Mouse (Mus musculus) hindbrain, postnatal 0 days (tissue): ENCODE data around the gene Sdccag8. TPM values are rescaled to one million over a fixed set of nuclear protein-coding genes. Genes with fewer than 3 reads are reported as not detected.

Experiments
- ATAC-seq: fragments of 200-750 bp; cut with Nextera tagmentation; 2 replicates; pipeline ENCODE4 v1.8.0; 2017; ENCODE audit warnings: mild to moderate bottlenecking, moderate TSS enrichment, moderate library complexity
- DNase-seq: peaks from one replicate; pipeline ENCODE4 v3.0.0-alpha.2; 2015; ENCODE audit warnings: low spot score
- H3K27ac ChIP-seq: fragments of 300-500 bp; sonication (generic); 2 replicates; pipeline ENCODE4 v1.5.1; 2014; ENCODE audit warnings: mild to moderate bottlenecking
- H3K27me3 ChIP-seq: fragments of 300-500 bp; sonication (generic); 2 replicates; pipeline ENCODE4 v1.6.1; 2014; ENCODE audit warnings: low read length, mixed read lengths; ENCODE audit not compliant: insufficient read depth
- H3K36me3 ChIP-seq: fragments of 300-500 bp; sonication (generic); 2 replicates; pipeline ENCODE4 v1.6.1; 2014; ENCODE audit warnings: low read length, mixed read lengths; ENCODE audit not compliant: insufficient read depth
- H3K4me1 ChIP-seq: fragments of 300-500 bp; sonication (generic); 2 replicates; pipeline ENCODE4 v1.6.1; 2014; ENCODE audit warnings: antibody characterized with exemption, low read length, mixed read lengths; ENCODE audit not compliant: insufficient read depth
- H3K4me2 ChIP-seq: fragments of 300-500 bp; sonication (generic); 2 replicates; pipeline ENCODE4 v1.6.1; 2014; ENCODE audit warnings: low read depth, mild to moderate bottlenecking, low read length, moderate library complexity, mixed read lengths
- H3K4me3 ChIP-seq: fragments of 300-500 bp; sonication (generic); 2 replicates; pipeline ENCODE4 v1.5.1; 2014; ENCODE audit warnings: low read length
- H3K9ac ChIP-seq: fragments of 300-500 bp; sonication (generic); replicated peaks from 2 replicates; pipeline ENCODE4 v1.6.1; 2014; ENCODE audit warnings: mild to moderate bottlenecking, low read length, moderate library complexity, mixed read lengths
- H3K9me3 ChIP-seq: fragments of 300-500 bp; sonication (generic); 2 replicates; pipeline ENCODE4 v1.6.1; 2016; ENCODE audit warnings: low read length, mixed read lengths
- CTCF ChIP-seq: IDR thresholded peaks from 2 replicates; pipeline ENCODE4 v1.5.1; 2016; ENCODE audit warnings: antibody characterized with exemption, control low read depth, low read depth
- WGBS: fragments of 180-500 bp; shearing (Covaris S2); extraction: QIAGEN DNeasy Blood & Tissue Kit; methylation state at CpG from one replicate; pipeline ENCODE4 v1.1.7; 2014; 5-methylcytosine and 5-hydroxymethylcytosine counted together
- polyA plus RNA-seq: library from polyadenylated mRNA; unstranded; fragments of >200 nt; fragmentation: Nextera tagmentation; extraction: Ambion mirVana; gene quantifications from 2 replicates; pipeline ENCODE4 v1.2.1, GENCODE M21; 2015
- total RNA-seq: library from RNA; depleted of rRNA; stranded (reverse); fragments of >200 nt; gene quantifications from 2 replicates; pipeline ENCODE4 v1.2.3, GENCODE M21; 2014

Gene Sdccag8
- total and polyA plus RNA-seq, 2 experiments from 2014 or later = 10.1 to 23.1 TPM

DNA sequence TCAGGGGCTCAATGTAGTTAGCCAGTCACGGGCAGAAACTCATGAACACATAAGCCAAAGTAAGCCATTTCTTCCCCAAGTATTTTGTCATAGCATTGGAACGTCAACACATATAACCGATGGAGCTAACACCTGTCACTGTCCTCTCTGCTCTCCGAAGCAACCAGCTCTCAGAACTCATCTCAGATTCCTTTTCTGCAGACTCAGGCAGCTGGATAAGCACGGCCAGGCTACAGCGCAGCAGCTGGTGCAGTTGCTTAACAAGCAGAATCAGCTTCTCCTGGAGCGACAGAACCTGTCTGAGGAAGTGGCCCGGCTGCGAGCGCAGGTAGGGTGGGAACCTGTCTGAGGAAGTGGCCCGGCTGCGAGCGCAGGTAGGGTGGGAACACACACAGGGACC is 197.2 kb downstream of the Sdccag8 start:
- Histone ChIP-seq H3K27me3 (no peaks in the 10 kb centered on the region), H3K36me3 (no peaks in the 10 kb centered on the region), H3K4me3 (no peak overlapping the region), H3K4me1 (peaks cover 24% of the 10 kb centered on the region; the same call in 1 of the 2 replicates), H3K4me2 (no peak overlapping the region), H3K27ac (peak overlapping the region; percentile 22; the same call in 1 of the 2 replicates), H3K9ac (no peak overlapping the region), H3K9me3 (no peaks in the 10 kb centered on the region)
- ATAC-seq (no peak), DNase-seq (no peak)
- no peak for TF ChIP-seq CTCF
- WGBS = 80% methylated on average over 13 of the region's 13 CpGs

- peaks cover 25% of the 10 kb centered on the region; the same call in 1 of the 2 replicates for H3K4me1 ChIP-seq
- DNase-seq = no peak
- WGBS = 48% methylated on average over 3 of the region's 3 CpGs
- no peaks in the 10 kb centered on the region for H3K27me3 ChIP-seq
- no peaks in the 10 kb centered on the region for H3K36me3 ChIP-seq
- no peak overlapping the region for H3K27ac ChIP-seq
- ATAC-seq = no peak
- no peak overlapping the region for H3K4me2 ChIP-seq
- H3K9me3 ChIP-seq = no peaks in the 10 kb centered on the region
- H3K4me3 ChIP-seq = no peak overlapping the region
- no peak overlapping the region for H3K9ac ChIP-seq
- no peak for TF ChIP-seq CTCF
These were observed 198.3 kb downstream of the Sdccag8 start for GRCm38 (mm10) chr1:177012774-177013173.

DNA sequence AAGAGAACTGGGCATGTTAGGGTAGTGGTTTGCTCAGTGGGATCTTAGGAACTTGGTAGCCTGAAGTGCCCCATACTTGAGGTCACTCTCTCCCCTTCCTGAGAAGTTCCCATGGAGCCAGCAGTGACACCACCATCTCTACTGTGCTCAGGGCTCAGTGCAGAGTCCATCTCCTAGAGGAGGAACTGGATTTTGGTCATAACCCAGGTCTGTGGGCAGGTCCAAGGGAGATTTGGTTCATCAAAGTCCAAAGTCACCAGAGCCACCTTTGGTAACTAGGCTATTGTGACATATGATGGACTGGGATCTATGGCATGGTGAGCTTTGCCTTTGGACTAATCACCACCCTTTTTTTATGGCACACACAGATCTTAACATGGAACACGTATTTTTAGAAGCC is 198.9 kb downstream of the Sdccag8 start:
- TF ChIP-seq CTCF = no peak
- Histone ChIP-seq H3K9ac (no peak overlapping the region), H3K4me1 (peaks cover 25% of the 10 kb centered on the region; the same call in 1 of the 2 replicates)

GRCm38 (mm10) chr1:177013776-177014175 is 199.3 kb downstream of the Sdccag8 start:
- TF ChIP-seq CTCF = no peak
- Histone ChIP-seq H3K4me1 (peaks cover 25% of the 10 kb centered on the region; the same call in 1 of the 2 replicates), H3K27me3 (no peaks in the 10 kb centered on the region), H3K9ac (no peak overlapping the region), H3K4me2 (no peak overlapping the region), H3K9me3 (no peaks in the 10 kb centered on the region), H3K36me3 (no peaks in the 10 kb centered on the region), H3K27ac (peak overlapping the region; percentile 78), H3K4me3 (no peak overlapping the region)
- DNase-seq (no peak), ATAC-seq (no peak)
- WGBS = 42% methylated on average over 3 of the region's 3 CpGs

More for the DNA sequence above, 198.9 kb downstream of the Sdccag8 start:
- 69% methylated on average over 1 of the region's 1 CpGs for WGBS
- no peaks in the 10 kb centered on the region for H3K9me3 ChIP-seq
- no peak overlapping the region for H3K4me3 ChIP-seq
- H3K27me3 ChIP-seq = no peaks in the 10 kb centered on the region
- no peaks in the 10 kb centered on the region for H3K36me3 ChIP-seq
- ATAC-seq (no peak), DNase-seq (no peak)
- H3K4me2 ChIP-seq = no peak overlapping the region
- peak overlapping the region; percentile 78; the same call in 1 of the 2 replicates for H3K27ac ChIP-seq

DNA sequence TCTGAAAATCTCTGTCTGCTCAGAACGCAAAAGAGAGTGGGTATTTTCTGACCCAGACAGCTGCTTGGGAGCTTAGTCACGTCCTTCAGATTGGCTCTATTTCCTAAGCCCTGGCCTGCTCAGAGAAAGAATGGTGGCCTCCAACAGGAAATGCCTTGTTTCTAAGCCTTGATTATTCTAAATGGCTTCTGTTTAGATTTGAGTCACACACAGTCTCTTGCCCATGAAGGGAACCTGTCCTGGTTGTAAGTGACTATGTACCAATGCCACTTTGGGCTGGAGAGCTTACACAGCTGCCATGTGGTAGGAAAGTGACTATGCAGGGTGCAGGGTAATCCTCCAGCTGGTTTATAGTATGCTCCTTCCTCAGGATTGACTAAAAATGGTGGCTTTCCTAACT is 199.9 kb downstream of the Sdccag8 start:
- Histone ChIP-seq H3K4me3 (no peak overlapping the region), H3K4me1 (peaks cover 25% of the 10 kb centered on the region; the same call in 1 of the 2 replicates), H3K9me3 (no peaks in the 10 kb centered on the region), H3K27ac (peak overlapping the region; percentile 78), H3K27me3 (no peaks in the 10 kb centered on the region), H3K36me3 (no peaks in the 10 kb centered on the region), H3K4me2 (no peak overlapping the region), H3K9ac (no peak overlapping the region)
- WGBS = 31% methylated on average over 2 of the region's 2 CpGs
- ATAC-seq (peak; percentile 44), DNase-seq (peak; percentile 48)
- TF ChIP-seq CTCF = no peak

- no peak for TF ChIP-seq CTCF
- peak overlapping the region; percentile 78 for H3K27ac ChIP-seq
- peaks cover 20% of the 10 kb centered on the region; the same call in 1 of the 2 replicates for H3K4me1 ChIP-seq
- H3K9ac ChIP-seq = no peak overlapping the region
- ATAC-seq (peak; percentile 39; the same call in 1 of the 2 replicates), DNase-seq (peak; percentile 40)
- WGBS = 48% methylated on average over 6 of the region's 6 CpGs
- H3K36me3 ChIP-seq = 0 out of 2 replicates have a peak, but pooled peaks cover under 1% of the 10 kb centered on the region
- H3K27me3 ChIP-seq = no peaks in the 10 kb centered on the region
- H3K4me2 ChIP-seq = no peak overlapping the region
- H3K9me3 ChIP-seq = no peaks in the 10 kb centered on the region
- no peak overlapping the region for H3K4me3 ChIP-seq
These were observed 200.5 kb downstream of the Sdccag8 start for GRCm38 (mm10) chr1:177014921-177015439.

DNA sequence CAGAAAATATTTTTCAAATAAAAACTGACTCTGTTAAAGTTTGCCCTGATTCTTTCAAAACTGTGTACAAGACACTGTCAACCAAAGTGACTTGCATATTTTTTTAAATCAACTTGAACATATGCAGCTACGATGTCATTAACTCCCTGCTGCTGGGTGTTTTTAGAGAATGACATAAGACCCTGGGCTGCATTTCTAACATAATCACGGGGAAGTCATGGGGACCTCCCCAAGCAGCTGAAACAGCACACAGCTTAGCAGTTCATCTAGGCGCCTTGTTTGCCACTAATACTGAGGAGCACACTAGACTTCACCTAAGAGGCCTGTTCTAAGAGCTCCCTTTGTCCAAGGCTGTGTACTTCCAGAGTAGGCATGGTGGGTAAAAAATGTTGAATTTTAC is 201.5 kb downstream of the Sdccag8 start:
- peaks cover 12% of the 10 kb centered on the region; the same call in 1 of the 2 replicates for H3K4me1 ChIP-seq
- no peak overlapping the region for H3K27ac ChIP-seq
- no peak overlapping the region for H3K9ac ChIP-seq
- H3K27me3 ChIP-seq = no peaks in the 10 kb centered on the region
- TF ChIP-seq CTCF = no peak
- ATAC-seq (no peak), DNase-seq (no peak)
- 31% methylated on average over 3 of the region's 3 CpGs for WGBS
- H3K4me2 ChIP-seq = no peak overlapping the region
- peaks cover 3% of the 10 kb centered on the region; the same call in 1 of the 2 replicates for H3K36me3 ChIP-seq
- H3K9me3 ChIP-seq = no peaks in the 10 kb centered on the region
- no peak overlapping the region for H3K4me3 ChIP-seq
